Mouse (Mus musculus): ENCODE data around the gene Zfp652.

The Zfp652 gene

DNA sequence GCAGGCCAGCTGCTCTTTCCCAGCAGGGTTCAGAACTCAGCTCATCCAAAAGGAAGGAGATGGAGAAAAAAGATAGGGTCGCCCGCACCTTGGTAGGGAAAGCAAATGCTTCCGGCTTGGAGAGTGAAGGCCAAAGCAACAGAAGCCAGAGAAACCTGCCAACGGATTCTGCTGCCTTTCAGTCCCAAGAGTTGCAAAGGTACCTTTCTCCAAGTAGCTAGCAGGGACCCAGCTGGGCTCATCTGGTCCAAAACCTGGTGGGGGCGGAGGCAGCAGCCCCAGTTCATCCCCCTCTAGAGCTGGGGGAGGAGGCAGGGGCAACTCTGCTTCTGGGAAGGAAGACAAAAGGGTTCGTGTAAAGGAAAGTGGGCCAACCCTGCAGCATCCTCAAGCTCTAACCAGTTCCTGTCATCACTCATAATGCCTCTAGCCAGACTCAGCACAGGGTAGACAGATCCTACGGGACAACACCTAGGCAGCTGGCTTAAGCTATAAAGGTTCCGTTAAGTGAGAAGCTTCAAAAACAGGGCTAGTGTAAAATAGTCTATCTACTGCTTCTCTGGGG is 120.6 kb downstream of the Zfp652 start:
- DNase-seq: no peak

DNA sequence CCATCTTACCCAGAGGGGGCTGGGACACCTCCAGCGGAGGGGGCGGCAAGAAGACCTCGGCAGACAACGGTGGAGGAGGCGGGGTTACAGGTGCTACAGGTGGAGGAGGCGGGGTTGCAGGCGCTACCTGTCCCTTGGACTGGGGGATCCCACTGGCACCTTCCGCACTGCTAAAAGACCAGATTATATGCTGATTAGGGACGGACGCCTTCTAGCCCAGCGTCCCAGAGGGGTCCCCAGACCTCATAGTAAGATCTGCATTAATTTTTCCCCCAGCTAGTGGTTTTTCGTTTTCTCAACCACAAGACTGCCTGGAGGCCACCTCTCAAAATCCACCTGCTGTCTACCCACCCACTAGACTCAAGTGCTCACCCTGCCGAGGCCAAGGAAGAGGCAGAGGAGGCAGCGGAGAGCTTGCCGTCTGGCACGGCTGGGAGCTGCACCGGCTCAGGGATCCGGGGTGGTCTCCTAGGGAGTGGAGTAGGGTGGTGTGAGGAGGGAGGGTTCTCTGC is 121.2 kb downstream of the Zfp652 start:
- DNase-seq: no peak

DNA sequence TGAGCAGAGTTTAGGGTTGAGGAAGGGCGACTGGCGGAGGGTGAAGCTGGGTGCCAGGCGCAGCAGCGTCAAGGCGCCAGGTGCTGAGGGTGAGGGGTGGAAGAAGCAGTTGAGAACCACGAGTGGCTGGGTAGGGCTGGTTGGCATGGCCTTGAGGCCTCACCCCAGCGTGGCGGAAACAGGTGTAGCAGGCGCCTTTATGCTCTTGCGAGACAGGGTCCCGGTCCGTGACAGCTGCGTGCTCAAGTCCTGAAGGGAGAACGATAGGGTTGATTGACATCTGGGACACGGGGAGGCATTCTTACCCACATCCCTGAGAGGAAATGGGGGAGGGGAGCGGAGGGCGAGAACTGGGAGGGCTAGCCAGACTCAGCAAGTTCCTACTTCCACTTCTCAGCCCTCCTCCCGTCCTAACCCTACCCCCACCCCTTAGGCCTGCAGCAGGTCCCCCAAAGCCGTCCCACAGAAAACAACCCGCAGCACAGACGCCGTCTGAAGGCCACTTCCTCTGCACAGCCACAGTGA is 121.7 kb downstream of the Zfp652 start:
- DNase-seq: peak; percentile 75 to 79

DNA sequence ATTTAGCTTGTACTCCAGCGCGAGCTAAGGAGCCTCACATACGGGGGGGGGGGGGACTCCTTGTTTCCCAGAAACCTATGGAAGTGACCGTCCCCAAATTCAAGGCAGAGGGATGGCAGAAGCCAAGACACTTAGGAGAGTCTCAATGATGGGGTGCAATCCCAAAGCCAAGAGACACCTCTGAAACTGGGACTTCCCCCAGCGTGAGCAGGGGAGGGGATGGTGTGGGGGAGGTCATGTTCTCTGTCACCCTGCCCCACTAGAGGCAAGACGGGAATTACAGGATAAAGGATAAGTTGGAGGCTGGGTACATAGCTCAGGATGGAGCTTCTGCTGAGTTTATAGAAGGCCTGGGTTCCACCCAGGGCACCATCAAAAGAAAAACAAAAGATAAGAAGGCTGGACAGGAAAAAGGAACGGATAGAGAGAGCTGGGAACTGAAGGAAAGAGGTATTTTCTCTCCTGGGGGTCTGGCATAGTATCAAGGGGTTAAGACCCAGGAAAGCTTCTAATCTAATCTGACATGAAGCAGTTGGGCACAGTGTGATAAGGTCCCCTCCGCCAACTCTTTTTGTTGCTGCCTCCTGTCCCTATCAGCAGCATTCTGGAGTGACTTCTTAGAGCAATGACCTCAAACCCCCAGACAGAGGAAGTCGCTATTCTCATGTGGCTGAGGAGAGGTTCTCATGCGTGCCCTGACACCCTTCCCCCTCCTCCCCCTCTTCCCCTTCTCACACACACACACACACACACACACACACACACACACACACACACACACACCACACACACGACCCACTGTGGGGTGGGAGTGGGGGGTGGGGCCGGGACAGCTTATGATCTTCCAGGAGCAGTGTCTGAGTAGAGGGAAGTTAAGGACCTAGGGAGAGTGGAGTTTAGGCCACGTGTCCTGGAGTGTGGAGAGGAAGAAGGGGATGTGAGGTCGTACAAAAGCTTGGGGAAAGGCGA is 122.6 kb downstream of the Zfp652 start:
- DNase-seq: peak; percentile 54 to 63

DNA sequence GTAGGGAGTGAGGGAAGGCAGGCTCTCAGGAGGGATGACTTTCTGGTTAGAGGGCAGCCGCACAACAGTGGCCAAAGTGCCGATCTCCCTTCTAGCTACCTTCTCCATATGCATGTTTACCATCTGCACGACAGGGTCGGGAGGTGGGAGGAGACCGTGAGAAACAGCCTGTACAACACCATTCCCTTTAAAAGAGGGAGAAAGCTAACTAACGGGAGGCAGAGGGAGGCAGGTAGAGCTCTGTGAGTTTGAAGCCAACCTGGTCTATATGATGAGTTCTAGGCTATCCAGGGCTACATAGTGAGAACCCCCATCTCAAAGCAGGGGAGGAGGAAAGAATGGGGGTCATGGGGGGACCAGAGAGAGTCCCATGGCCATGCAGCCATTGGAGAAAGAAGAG is 123.4 kb downstream of the Zfp652 start:
- no peak for DNase-seq

DNA sequence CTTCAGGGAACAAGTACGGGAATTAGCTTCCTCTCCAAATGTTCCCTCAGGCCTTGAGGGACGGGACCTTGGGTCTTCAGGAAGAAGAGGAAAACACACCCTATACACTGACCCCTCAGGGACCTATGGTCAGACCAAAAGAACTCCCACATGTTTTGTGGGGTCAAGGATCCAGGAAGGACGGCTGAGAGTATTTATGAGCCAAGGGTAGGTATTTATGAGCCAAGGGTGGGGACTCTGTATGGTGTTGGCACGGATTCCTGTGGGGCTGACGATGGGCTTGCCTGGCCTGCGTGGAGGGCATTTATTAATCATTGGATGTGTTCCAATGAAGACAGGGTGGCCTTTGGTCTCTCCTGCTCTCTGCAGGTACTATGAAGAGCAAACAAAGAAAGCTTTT is 124.0 kb downstream of the Zfp652 start:
- peak; percentile 32 to 52 for DNase-seq

DNA sequence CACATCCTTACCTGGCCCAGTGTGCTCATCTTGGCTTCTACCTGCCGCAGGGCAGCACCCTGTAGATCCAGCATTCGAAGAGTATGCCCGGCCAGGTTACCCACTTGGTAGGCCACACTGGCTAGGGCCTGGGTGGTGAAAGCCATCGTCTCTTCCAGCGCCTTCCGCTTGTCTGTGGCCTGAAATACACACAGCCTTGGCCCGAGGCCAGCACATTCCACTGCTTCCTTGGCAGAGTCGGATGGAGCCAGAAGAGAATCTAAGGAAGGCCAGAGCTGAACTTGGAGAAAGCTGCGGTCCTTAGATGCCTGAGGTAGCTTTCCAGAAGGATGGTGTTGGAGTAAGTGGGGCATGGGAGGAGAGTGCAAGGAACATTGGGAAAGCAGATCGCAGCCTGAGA is 124.6 kb downstream of the Zfp652 start, which contains the start of gene Gngt2:
Gene Gngt2, plus strand, starts transcription at position 158 of the 400 bp plus-strand sequence.
- peak; percentile 90 to 94 for DNase-seq

DNA sequence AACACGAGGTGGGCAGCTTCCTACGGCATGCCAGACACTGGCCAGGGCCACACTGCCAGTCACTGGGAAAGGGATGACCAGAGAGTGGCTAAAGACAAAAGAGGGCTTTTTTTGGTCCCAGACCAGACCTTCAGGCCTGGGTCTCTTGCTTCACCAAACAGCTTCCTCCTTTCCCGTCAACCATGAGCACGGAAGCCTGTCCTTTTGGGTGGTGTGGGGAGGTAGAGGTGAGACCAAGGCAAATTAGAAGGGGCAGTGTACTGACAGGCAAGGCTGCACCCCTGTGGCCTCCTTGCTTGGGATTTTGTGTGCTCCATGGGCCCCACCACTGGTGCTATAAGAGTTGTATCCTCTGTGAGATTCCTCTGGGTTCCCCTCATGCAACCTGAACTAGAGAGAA is 126.1 kb downstream of the Zfp652 start:
- DNase-seq: peak in 1 of 2 experiments; percentile 4

DNA sequence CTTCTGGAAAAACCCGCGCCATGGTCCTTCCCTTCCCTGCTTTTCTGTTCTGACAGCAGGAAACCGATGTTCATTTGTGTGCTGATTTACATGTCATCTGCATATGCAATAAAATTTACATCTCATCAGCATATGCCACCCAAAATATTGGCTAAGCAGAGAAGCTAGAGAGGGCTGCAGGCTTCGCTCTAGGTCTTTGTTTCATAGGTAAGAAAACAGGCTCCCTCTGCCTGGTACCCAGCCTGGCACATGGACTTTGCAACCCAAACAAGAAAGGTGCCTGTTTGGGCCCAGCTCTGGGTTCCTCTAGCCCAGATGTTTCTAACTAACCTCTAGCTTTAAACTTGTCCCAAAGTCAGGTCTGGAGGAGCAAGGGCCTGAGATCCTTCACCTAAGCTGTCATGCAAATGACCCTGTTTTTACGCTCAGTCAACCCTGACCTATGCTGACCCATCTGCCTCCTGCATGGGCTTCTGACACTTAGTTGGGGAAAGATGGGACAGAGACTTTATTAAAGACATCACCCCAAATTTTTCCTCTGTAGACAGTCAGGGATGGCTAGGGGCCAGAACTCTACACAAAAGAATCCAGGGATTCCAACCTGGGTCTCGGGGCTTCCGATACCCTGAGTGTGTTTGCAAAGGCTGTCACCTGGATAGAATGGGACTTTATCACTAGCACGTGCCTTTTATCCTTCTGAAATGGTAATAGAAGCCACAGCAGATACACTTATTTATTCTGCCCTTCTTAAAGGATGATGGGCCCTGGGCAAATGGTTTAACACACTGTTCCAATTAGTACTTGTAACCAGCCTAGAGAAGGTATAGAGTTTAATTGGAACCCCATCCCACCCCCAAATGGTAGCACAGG is 126.8 kb downstream of the Zfp652 start:
- DNase-seq: no peak

DNA sequence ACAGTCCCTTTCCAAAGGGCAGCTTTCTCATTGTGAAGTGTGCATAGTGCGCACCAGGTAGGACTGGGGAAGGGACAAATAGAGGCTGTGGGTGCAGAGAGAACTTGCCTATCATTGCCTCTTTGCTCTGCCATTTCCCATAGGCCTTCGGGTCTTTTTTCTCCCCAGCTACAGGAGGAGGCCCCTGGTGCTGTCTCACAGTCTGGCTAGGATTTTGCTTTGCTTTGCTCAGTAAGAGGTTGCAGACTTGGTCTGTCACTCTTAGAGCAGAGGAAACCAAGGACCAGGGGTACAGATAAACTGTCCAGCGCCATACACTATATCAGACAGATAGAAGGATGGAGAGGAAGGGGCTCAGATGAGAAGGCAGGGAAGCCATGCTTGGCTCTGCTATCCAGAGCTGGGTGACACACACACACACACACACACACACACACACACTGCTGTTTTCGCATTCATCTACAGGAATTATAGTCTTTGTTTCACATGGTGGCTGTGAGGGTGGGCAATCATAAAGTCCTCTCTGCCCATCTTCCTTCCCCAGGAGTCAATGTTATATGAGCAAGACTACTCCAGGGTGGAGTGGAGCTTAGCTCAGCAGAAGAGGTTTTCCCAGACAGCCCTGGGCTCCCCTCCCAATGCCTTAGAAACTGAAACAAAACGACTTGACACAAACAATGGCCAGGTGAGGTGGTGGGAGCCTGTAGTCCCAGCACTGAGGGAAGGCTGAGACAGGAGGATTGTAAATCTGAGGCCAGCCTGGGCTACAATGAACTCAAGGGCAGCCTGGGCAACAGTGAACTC is 128.4 kb downstream of the Zfp652 start:
- no peak for DNase-seq

DNA sequence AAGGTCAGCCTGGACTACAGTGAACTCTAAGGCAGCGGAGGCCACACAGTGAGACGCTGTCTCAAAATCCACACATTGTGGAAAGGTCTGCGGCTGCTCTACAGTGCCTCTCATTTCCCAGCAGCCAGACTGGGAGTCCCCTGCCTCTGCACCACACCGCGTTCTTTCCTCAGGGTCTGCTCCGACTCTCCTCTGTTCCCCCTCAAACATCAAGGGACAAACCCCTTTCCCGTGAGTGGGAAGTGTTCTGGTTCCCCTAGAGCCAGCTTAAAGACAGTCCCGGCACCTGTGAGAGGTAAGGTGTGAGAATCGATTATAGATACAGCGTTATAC is 129.0 kb downstream of the Zfp652 start:
- DNase-seq: no peak

DNA sequence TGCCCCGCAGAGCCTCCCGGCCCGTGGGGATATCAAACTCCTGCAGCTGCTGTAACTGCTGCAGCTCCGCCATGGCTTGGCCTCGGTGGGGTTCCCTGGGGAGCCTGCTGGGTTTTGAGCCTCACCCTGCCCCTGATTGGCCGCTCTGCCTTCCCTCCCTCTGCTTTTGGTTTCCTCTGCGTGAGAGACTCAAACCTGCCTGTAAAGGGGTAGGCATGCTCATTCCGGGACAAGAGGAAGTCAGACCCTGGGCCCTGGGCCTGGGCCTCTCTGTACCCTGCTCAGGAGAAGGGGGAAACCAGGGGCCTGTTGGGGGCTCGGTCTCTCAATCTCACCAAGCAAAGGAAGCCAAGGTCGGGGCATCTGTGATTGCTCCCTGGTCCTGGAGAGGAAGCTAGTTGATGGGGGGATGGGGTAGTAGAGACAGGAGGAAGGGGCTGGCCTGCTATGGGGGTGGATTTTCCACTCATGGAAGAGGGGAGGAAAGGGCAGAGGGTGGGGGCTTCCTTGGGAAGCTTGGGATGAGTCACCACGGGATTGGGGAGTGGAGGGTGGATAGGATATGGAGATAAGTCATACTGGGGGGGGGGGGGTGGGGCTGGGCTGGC is 129.7 kb downstream of the Zfp652 start, which contains the start of gene Abi3:
Gene Abi3, minus strand, starts transcription at position 403 of the 608 bp plus-strand sequence.
- peak; percentile 69 to 77 for DNase-seq

DNA sequence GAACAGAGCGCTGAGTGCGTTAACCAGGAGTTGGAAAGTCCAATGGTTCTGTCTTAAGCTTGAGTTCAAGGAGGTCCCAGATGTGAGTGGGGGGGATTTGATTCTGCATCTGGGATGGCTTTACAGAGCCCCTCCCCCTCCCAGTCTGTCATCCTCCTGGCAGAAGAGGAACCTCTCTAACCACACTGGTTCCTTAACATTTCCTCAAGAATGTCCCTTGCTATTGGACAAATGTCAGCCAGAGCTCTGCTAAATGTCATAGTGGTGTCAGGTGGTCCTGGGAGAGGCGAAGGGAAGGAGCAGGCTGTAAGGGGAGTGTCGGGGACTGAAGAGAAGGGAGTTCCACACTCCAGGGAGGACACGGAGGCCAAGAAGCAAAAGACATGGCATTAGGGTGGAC is 130.5 kb downstream of the Zfp652 start:
- DNase-seq: peak in 1 of 2 experiments; percentile 46

DNA sequence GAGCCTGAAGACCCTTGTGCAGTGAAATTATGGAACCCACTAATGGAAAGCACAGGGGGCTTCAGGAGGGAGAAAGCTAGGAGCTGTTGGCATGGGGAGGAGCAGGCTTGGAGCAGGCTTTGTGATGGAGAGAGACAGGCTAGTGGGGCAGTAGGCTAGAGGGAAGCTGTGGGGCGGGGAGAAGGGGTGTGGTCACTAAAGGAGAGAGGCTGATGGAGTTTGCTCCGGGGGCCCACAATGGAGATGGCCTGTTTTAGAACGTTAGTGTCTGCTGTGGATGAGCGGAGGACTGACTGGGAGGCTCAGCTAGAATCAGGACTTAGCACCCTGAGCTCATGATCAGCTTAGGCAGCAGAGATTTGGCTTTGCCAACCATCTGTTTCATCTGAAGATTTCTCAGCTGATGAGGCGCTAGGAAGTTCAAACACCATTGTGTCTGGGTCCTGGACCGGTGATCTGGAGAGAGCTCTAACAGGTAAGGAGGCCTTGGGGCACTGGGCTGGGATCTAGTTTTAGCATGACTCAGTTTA is 131.0 kb downstream of the Zfp652 start:
- peak in 1 of 2 experiments; percentile 50 for DNase-seq

DNA sequence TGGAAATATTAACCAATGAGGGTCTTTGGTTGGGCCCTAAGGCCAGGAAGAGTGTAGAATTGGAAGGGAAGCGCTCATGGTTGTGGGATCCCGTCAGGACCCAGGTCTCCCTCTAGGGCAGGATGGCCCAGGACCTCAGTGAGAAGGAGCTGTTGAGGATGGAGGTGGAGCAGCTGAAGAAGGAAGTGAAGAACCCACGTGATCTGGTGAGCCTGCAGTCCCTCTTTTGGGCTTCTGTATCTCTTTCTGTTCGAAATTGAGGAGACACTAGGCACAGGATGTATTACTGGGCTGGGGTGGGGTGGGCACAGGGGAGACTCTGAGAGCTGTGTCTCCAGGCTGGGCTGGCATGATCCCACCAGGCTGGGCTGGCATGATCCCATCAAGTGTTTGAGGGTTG is 132.5 kb downstream of the Zfp652 start:
- no peak for DNase-seq

DNA sequence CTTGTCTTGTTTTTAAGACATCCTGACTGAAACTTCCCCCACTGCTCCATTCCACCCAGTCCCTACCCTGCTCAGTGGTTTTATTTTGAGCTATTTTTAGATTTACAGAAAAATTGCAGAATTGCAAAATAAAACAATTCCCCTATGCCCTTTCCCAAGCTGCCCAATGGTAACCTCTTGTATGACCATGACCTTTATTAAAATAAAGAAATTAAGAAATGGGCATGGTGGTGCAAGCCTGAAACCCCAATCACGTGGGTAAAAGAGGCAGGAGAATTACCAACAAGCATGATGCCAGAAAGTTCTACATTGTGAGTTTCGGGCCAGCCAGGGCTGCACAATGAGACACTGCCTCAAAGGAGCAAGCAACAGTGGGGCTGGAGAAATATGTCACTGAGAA is 138.4 kb downstream of the Zfp652 start:
- DNase-seq: no peak

DNA sequence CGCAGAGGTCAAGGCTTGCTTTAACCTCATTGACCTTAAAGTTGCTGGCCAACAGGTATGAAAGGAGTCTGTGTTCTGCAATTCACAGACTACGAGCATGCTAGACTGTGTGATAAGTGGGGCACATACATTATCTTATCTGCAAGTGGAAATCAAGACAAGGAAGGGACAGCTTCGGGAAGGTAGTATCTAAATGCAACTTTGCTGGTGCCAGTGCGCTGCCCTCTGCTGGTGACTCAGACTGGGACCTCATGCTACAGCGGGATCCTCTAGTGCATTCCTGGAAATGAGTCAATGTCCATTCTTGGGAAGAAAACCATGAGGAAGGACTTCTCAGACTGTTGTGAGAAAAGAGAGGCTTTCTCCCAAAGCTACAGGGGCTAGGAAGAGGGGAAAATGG is 141.2 kb downstream of the Zfp652 start:
- DNase-seq: peak; percentile 77 to 81

DNA sequence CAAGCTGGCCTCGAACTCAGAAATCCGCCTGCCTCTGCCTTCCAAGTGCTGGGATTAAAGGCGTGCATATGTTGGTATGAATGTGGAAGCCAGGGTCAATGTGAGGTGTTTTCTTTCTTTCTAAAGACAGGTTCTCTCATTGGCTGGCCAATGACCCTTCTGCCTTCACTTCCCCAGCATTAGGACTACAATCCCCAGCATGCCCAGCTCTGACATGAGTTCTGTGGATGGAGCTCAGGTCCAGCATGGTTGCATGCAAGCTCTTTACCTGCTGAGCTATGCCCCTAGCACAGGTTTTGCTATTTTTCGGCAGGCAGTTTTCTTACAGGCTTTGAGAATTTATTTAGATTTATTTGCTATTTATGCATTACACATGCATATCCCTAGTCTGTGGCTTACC is 144.8 kb downstream of the Zfp652 start:
- DNase-seq: no peak

DNA sequence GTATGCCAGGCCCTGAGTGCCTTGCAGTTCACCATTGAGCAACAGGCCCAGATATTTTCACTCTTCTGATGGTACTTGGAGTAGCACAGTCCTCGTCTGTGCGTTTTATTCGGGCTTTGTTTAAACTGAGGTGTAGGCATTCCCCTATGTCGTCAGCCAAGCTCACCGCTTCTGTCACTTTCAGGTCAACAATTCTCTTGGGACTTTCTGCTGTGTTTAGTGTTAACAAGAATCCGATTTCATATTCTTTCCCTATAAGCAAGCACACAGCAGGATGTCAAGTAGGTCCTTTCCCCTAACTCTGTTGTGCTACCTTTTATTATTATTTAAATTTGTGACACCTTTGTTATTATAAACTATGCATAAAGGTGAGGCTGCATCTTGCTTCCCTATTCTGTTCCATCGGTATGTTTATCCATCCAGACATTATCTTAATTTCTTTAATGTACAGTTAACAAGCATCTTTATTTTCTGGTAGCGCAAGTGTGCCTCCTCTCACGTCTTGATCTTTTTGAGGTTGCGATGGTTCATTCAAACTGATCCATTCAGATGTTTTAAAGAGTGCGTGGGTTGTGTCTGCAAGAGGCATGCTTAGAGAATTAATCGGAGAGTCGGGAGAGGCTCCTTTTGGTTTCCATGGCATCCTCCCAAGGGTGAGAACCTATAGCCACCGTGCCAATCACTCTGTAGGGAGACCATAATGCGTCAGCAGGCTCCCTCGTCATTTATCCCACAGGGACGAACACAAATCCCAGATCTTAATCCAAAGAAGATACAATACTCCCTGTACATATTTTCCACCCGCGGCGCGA is 145.4 kb downstream of the Zfp652 start:
- DNase-seq: no peak
